Mouse (Mus musculus) lung, embryonic 14.5 days (tissue): ENCODE results near the gene Bach2. TPM values are rescaled to one million over a fixed set of nuclear protein-coding genes. Genes with fewer than 3 reads are reported as not detected.
A peak's percentile ranks its signal among the peaks of the same experiment; 100 is the strongest.

Experiments used
- ATAC-seq: fragments of 200-750 bp; cut with Nextera tagmentation; 2 replicates; pipeline ENCODE4 v1.8.0; 2017; ENCODE audit warnings: mild to moderate bottlenecking, moderate TSS enrichment, moderate library complexity; ENCODE audit not compliant: insufficient read depth
- DNase-seq: peaks from one replicate; pipeline ENCODE4 v3.0.0-alpha.2; 2015
- H3K27ac ChIP-seq: fragments of 300-500 bp; sonication (generic); 2 replicates; pipeline ENCODE4 v1.5.1; 2014; ENCODE audit warnings: low read depth, mild to moderate bottlenecking, moderate library complexity
- H3K27me3 ChIP-seq: fragments of 300-500 bp; sonication (generic); 2 replicates; pipeline ENCODE4 v1.6.1; 2014; ENCODE audit warnings: low read length, control low read depth; ENCODE audit not compliant: insufficient read depth
- H3K36me3 ChIP-seq: fragments of 300-500 bp; sonication (generic); 2 replicates; pipeline ENCODE4 v1.6.1; 2014; ENCODE audit warnings: control low read depth; ENCODE audit not compliant: insufficient read depth
- H3K4me1 ChIP-seq: fragments of 300-500 bp; sonication (generic); 2 replicates; pipeline ENCODE4 v1.6.1; 2014; ENCODE audit warnings: antibody characterized with exemption, control low read depth; ENCODE audit not compliant: insufficient read depth
- H3K4me2 ChIP-seq: fragments of 300-500 bp; sonication (generic); 2 replicates; pipeline ENCODE4 v1.6.1; 2014; ENCODE audit warnings: mild to moderate bottlenecking
- H3K4me3 ChIP-seq: fragments of 300-500 bp; sonication (generic); 2 replicates; pipeline ENCODE4 v1.5.1; 2014; ENCODE audit warnings: low read depth, low read length
- H3K9ac ChIP-seq: fragments of 300-500 bp; sonication (generic); 2 replicates; pipeline ENCODE4 v1.6.1; 2014
- H3K9me3 ChIP-seq: fragments of 300-500 bp; sonication (generic); 2 replicates; pipeline ENCODE4 v1.6.1; 2016; ENCODE audit warnings: low read depth, low read length, control low read depth
- CTCF ChIP-seq: IDR thresholded peaks from 2 replicates; pipeline ENCODE4 v1.5.1; 2016; ENCODE audit warnings: antibody characterized with exemption, low read depth
- WGBS: fragments of 180-500 bp; shearing (Covaris S2); extraction: QIAGEN DNeasy Blood & Tissue Kit; methylation state at CpG from one replicate; pipeline ENCODE4 v1.1.7; 2014; 5-methylcytosine and 5-hydroxymethylcytosine counted together
- polyA plus RNA-seq: library from polyadenylated mRNA; unstranded; fragments of >200 nt; fragmentation: Nextera tagmentation; extraction: Ambion mirVana; gene quantifications from 2 replicates; pipeline ENCODE4 v1.2.1, GENCODE M21; 2014

The Bach2 gene
- polyA plus RNA-seq, 1 experiment from 2014 or later, result 16.1 TPM

GRCm38 (mm10) chr4:32492834-32493233 is 254.2 kb downstream of the Bach2 start:
- Histone ChIP-seq H3K36me3 (no peaks in the 10 kb centered on the region), H3K27me3 (no peaks in the 10 kb centered on the region), H3K4me3 (no peak overlapping the region), H3K9me3 (no peaks in the 10 kb centered on the region), H3K9ac (no peak overlapping the region), H3K4me2 (no peak overlapping the region), H3K27ac (no peak overlapping the region), H3K4me1 (0 out of 2 replicates have a peak, but pooled peaks cover 3% of the 10 kb centered on the region)
- ATAC-seq (no peak), DNase-seq (no peak)
- WGBS, result 82% methylated on average over 7 of the region's 7 CpGs
- TF ChIP-seq CTCF, result no peak

GRCm38 (mm10) chr4:32501780-32502179 is 263.2 kb downstream of the Bach2 start:
- TF ChIP-seq CTCF, result no peak
- no peaks in the 10 kb centered on the region for H3K36me3 ChIP-seq
- no peak overlapping the region for H3K9ac ChIP-seq
- DNase-seq, result no peak
- ATAC-seq, result no peak
- H3K4me3 ChIP-seq, result no peak overlapping the region
- H3K9me3 ChIP-seq, result no peaks in the 10 kb centered on the region
- no peaks in the 10 kb centered on the region for H3K27me3 ChIP-seq
- 89% methylated on average over 8 of the region's 8 CpGs for WGBS
- no peak overlapping the region for H3K4me2 ChIP-seq
- H3K4me1 ChIP-seq, result no peaks in the 10 kb centered on the region
- no peak overlapping the region for H3K27ac ChIP-seq

- Histone ChIP-seq H3K4me3 (no peak overlapping the region), H3K4me2 (no peak overlapping the region), H3K27ac (no peak overlapping the region), H3K27me3 (no peaks in the 10 kb centered on the region), H3K9ac (no peak overlapping the region), H3K4me1 (no peaks in the 10 kb centered on the region), H3K36me3 (no peaks in the 10 kb centered on the region), H3K9me3 (no peaks in the 10 kb centered on the region)
- WGBS, result 72% methylated on average over 4 of the region's 4 CpGs
- ATAC-seq (no peak), DNase-seq (no peak)
- TF ChIP-seq CTCF, result no peak
Measured at GRCm38 (mm10) chr4:32502181-32502580, 263.6 kb downstream of the Bach2 start.

DNA sequence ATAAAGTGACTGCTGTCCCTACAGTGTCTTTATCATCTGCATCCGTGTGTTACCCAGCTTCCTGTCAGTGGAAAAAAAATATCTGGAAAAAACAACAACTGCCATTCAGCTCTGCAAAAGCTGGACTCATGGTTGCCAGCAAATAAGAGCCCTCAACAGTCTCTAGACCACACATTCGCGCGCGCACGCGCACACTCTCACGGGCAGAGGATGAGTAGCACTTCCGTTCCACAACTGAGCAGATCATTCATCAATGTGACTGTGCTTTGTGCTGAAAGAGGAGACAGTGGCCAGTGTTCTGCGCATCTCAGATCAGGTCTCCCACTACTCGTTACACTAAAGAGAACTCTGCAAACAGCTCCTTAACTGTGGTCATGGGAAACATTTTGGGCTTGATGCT is 265.6 kb downstream of the Bach2 start:
- Histone ChIP-seq H3K4me2 (no peak overlapping the region), H3K9ac (no peak overlapping the region), H3K36me3 (no peaks in the 10 kb centered on the region), H3K27ac (no peak overlapping the region), H3K27me3 (no peaks in the 10 kb centered on the region), H3K4me1 (peaks cover 7% of the 10 kb centered on the region; the same call in 1 of the 2 replicates), H3K9me3 (no peaks in the 10 kb centered on the region), H3K4me3 (no peak overlapping the region)
- no peak for ATAC-seq
- no peak for TF ChIP-seq CTCF
- 74% methylated on average over 11 of the region's 11 CpGs for WGBS
- no peak for DNase-seq

- Histone ChIP-seq H3K27me3 (no peaks in the 10 kb centered on the region), H3K36me3 (no peaks in the 10 kb centered on the region), H3K4me1 (peaks cover 10% of the 10 kb centered on the region), H3K4me2 (no peak overlapping the region), H3K9ac (no peak overlapping the region), H3K9me3 (no peaks in the 10 kb centered on the region), H3K27ac (no peak overlapping the region), H3K4me3 (no peak overlapping the region)
- ATAC-seq (no peak), DNase-seq (no peak)
- no peak for TF ChIP-seq CTCF
- 74% methylated on average over 7 of the region's 7 CpGs for WGBS
Measured at GRCm38 (mm10) chr4:32506306-32506808, 267.8 kb downstream of the Bach2 start.

DNA sequence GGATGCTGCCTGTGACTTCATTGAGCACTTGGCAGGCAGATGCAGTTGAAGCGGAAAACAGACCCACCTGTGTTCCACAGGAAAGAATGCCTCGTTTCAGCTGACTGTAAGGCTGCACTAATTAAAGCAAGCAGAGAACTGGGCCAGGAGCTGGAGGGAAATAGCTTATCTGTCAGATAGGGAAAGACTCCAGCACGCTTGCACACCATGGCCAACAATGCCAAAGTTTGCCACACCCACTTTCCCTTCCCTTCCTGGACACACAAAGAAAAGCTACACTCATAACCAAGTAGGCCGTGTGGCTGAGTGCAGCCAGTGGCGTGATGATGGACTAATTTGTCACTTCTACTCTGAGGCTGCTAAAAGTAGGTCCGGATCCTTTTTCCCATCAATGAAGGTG is 268.4 kb downstream of the Bach2 start:
- H3K27ac ChIP-seq, result no peak overlapping the region
- H3K4me3 ChIP-seq, result no peak overlapping the region
- no peaks in the 10 kb centered on the region for H3K36me3 ChIP-seq
- no peak for ATAC-seq
- DNase-seq, result no peak
- WGBS, result 79% methylated on average over 6 of the region's 6 CpGs
- no peaks in the 10 kb centered on the region for H3K9me3 ChIP-seq
- H3K9ac ChIP-seq, result no peak overlapping the region
- TF ChIP-seq CTCF, result no peak
- no peak overlapping the region for H3K4me2 ChIP-seq
- no peaks in the 10 kb centered on the region for H3K27me3 ChIP-seq
- H3K4me1 ChIP-seq, result peaks cover 10% of the 10 kb centered on the region

- no peak overlapping the region for H3K4me3 ChIP-seq
- WGBS, result 24% methylated on average over 2 of the region's 2 CpGs
- TF ChIP-seq CTCF, result no peak
- peak; percentile 52; the same call in 1 of the 2 replicates for ATAC-seq
- no peak for DNase-seq
- no peaks in the 10 kb centered on the region for H3K9me3 ChIP-seq
- H3K36me3 ChIP-seq, result no peaks in the 10 kb centered on the region
- H3K9ac ChIP-seq, result no peak overlapping the region
- peak overlapping the region; percentile 48; the same call in 1 of the 2 replicates for H3K27ac ChIP-seq
- H3K4me1 ChIP-seq, result peaks cover 10% of the 10 kb centered on the region
- H3K4me2 ChIP-seq, result no peak overlapping the region
- no peaks in the 10 kb centered on the region for H3K27me3 ChIP-seq
Measured at GRCm38 (mm10) chr4:32508572-32508971, 270.0 kb downstream of the Bach2 start.
